In genomic region chr9:121916102-121916501, GRCm38 (mm10) we compare ENCODE assay signal across 19 mouse cellular contexts. TPM values are rescaled to one million over a fixed set of nuclear protein-coding genes. Genes with fewer than 3 reads are reported as not detected.
A peak's percentile ranks its signal among the peaks of the same experiment; 100 is the strongest.
DNase-seq lines count a peak whose midpoint lies in the region; ATAC-seq and TF ChIP-seq lines count a peak whose summit lies in the region.
"Had no signal": no experiment of that assay in that cellular context is flagged by ENCODE, and none has a peak within 500 bp of the region (broad histone marks: within the 10 kb centered on the region; RNA-seq: fewer than 3 reads in every experiment).

Gene Cyp8b1 (minus strand): TSS chr9:121916305.

- 0 out of 2 replicates have a peak, but pooled peaks have one; percentile 29 for ATAC-seq in kidney, postnatal 0 days (replicated peaks; ENCODE audit: low FRiP score, low read depth)
- ATAC-seq in kidney, embryonic 15.5 days (replicated peaks; ENCODE audit: low FRiP score): no peak
- peak; percentile 84 for ATAC-seq in intestine, postnatal 0 days
- peak; percentile 71; the same call in 1 of the 2 replicates for ATAC-seq in stomach, embryonic 15.5 days (ENCODE audit: insufficient read depth, low FRiP score, low read depth)
- ATAC-seq: forebrain, embryonic 15.5 days; midbrain, embryonic 16.5 days had no signal

- WGBS in kidney, postnatal 0 days: 73% methylated on average over 8 of the region's 8 CpGs
- WGBS in kidney, embryonic 15.5 days: 74% methylated on average over 8 of the region's 8 CpGs
- 45% methylated on average over 8 of the region's 8 CpGs for WGBS in intestine, postnatal 0 days
- WGBS in stomach, embryonic 15.5 days: 61% methylated on average over 8 of the region's 8 CpGs

- no peak for TF ChIP-seq CTCF in kidney, postnatal 0 days (IDR thresholded peaks at IDR 0.05; ENCODE audit: low read depth)
- TF ChIP-seq CTCF in intestine, postnatal 0 days (IDR thresholded peaks at IDR 0.05; ENCODE audit: low read depth): peak; percentile 20; the same call in 1 of the 2 replicates
- TF ChIP-seq CTCF in left cerebral cortex, adult 2 months (IDR thresholded peaks at IDR 0.05): no peak

- no peaks in the 10 kb centered on the region for H3K27me3 ChIP-seq in kidney, postnatal 0 days (ENCODE audit: insufficient read depth, low read length)
- peaks cover 3% of the 10 kb centered on the region; the same call in 1 of the 2 replicates for H3K27me3 ChIP-seq in kidney, embryonic 15.5 days
- 0 out of 2 replicates have a peak, but pooled peaks cover 3% of the 10 kb centered on the region for H3K27me3 ChIP-seq in intestine, postnatal 0 days (replicated peaks; ENCODE audit: control insufficient read depth, insufficient read depth, low read length)
- no peaks in the 10 kb centered on the region for H3K27me3 ChIP-seq in stomach, embryonic 15.5 days (replicated peaks)
- H3K27me3 ChIP-seq: forebrain, embryonic 15.5 days; limb, embryonic 13.5 days had no signal

- no peaks in the 10 kb centered on the region for H3K4me1 ChIP-seq in kidney, postnatal 0 days (replicated peaks; ENCODE audit: insufficient read depth, low read length)
- no peaks in the 10 kb centered on the region for H3K4me1 ChIP-seq in kidney, embryonic 15.5 days
- H3K4me1 ChIP-seq in intestine, postnatal 0 days (replicated peaks; ENCODE audit: control insufficient read depth, insufficient read depth, low read length): no peaks in the 10 kb centered on the region
- H3K4me1 ChIP-seq in stomach, embryonic 15.5 days: no peaks in the 10 kb centered on the region
- H3K4me1 ChIP-seq: forebrain, embryonic 15.5 days; heart, embryonic 12.5 days; limb, embryonic 13.5 days had no signal

- no peak within 1 kb of the TSS for H3K4me2 ChIP-seq in kidney, postnatal 0 days (ENCODE audit: low read length)
- no peak within 1 kb of the TSS for H3K4me2 ChIP-seq in kidney, embryonic 15.5 days
- no peak within 1 kb of the TSS; the same call in 1 of the 2 replicates for H3K4me2 ChIP-seq in intestine, postnatal 0 days (replicated peaks; ENCODE audit: low read depth)
- no peak within 1 kb of the TSS for H3K4me2 ChIP-seq in stomach, embryonic 15.5 days
- H3K4me2 ChIP-seq: forebrain, embryonic 15.5 days; heart, embryonic 12.5 days; limb, embryonic 13.5 days had no signal

- no peak within 1 kb of the TSS for H3K4me3 ChIP-seq in kidney, postnatal 0 days (replicated peaks; ENCODE audit: low read depth, low read length)
- no peak within 1 kb of the TSS for H3K4me3 ChIP-seq in kidney, embryonic 15.5 days (replicated peaks)
- no peak within 1 kb of the TSS for H3K4me3 ChIP-seq in intestine, postnatal 0 days (ENCODE audit: low read depth, low read length)
- no peak within 1 kb of the TSS for H3K4me3 ChIP-seq in stomach, embryonic 15.5 days (replicated peaks)
- no peak within 1 kb of the TSS for H3K4me3 ChIP-seq in left cerebral cortex, adult 2 months
- H3K4me3 ChIP-seq: erythroblast, embryonic 14.5 days; forebrain, embryonic 15.5 days; heart, embryonic 12.5 days; limb, embryonic 13.5 days had no signal

- intact Hi-C loops in left cerebral cortex, adult 2 months (cut with DNase I): no loop called here

- H3K36me3 ChIP-seq in kidney, postnatal 0 days (ENCODE audit: insufficient read depth, low read length): no peaks in the 10 kb centered on the region
- H3K36me3 ChIP-seq in kidney, embryonic 15.5 days: no peaks in the 10 kb centered on the region
- H3K36me3 ChIP-seq in intestine, postnatal 0 days (ENCODE audit: control insufficient read depth, insufficient read depth): no peaks in the 10 kb centered on the region
- H3K36me3 ChIP-seq in stomach, embryonic 15.5 days: no peaks in the 10 kb centered on the region
- H3K36me3 ChIP-seq: forebrain, embryonic 15.5 days; heart, embryonic 12.5 days; limb, embryonic 13.5 days had no signal

- DNase-seq in kidney, postnatal 0 days (ENCODE audit: low spot score): no peak
- peak; percentile 78 for DNase-seq in adrenal gland, postnatal 10 days
- no peak for DNase-seq in left cerebral cortex, adult 2 months (ENCODE audit: extremely low spot score in 1 of 2, low spot score in 2 of 2)
- DNase-seq in Muller cell, postnatal 12 days (ENCODE audit: inconsistent ontology term): no peak
- DNase-seq: cerebellum, adult 8-10 months; heart, postnatal 36 days had no signal

- no peak within 1 kb of the TSS for H3K9ac ChIP-seq in kidney, postnatal 0 days (ENCODE audit: low read depth, low read length)
- no peak within 1 kb of the TSS for H3K9ac ChIP-seq in kidney, embryonic 15.5 days
- H3K9ac ChIP-seq in intestine, postnatal 0 days (ENCODE audit: low read depth, low read length): no peak within 1 kb of the TSS
- no peak within 1 kb of the TSS for H3K9ac ChIP-seq in stomach, embryonic 15.5 days
- H3K9ac ChIP-seq: forebrain, embryonic 15.5 days; heart, embryonic 12.5 days; limb, embryonic 13.5 days had no signal

- H3K9me3 ChIP-seq in kidney, postnatal 0 days (replicated peaks; ENCODE audit: low read length): no peaks in the 10 kb centered on the region
- no peaks in the 10 kb centered on the region for H3K9me3 ChIP-seq in kidney, embryonic 15.5 days (replicated peaks)
- H3K9me3 ChIP-seq in intestine, postnatal 0 days (ENCODE audit: control insufficient read depth): no peaks in the 10 kb centered on the region
- H3K9me3 ChIP-seq in stomach, embryonic 15.5 days: no peaks in the 10 kb centered on the region
- H3K9me3 ChIP-seq: forebrain, embryonic 15.5 days; heart, embryonic 12.5 days; limb, embryonic 13.5 days had no signal

- no peak within 1 kb of the TSS for H3K27ac ChIP-seq in kidney, postnatal 0 days
- H3K27ac ChIP-seq in kidney, embryonic 15.5 days: no peak within 1 kb of the TSS
- H3K27ac ChIP-seq in intestine, postnatal 0 days (ENCODE audit: low read depth, low read length): no peak within 1 kb of the TSS
- H3K27ac ChIP-seq in stomach, embryonic 15.5 days: no peak within 1 kb of the TSS
- no peak within 1 kb of the TSS for H3K27ac ChIP-seq in left cerebral cortex, adult 2 months
- H3K27ac ChIP-seq: forebrain, embryonic 15.5 days; limb, embryonic 13.5 days had no signal

RNA-seq across cellular contexts. Expression of gene Cyp8b1, which starts in this region (rescaled TPM):
- polyA plus RNA-seq in kidney, postnatal 0 days (2015; fragmentation: Nextera tagmentation; extraction: Ambion mirVana): not detected in 2 replicates
- 0.10 TPM in 1 of 2 replicates, not detected in the other for polyA plus RNA-seq in kidney, embryonic 15.5 days (2015; fragmentation: Nextera tagmentation; extraction: Ambion mirVana)
- 10 to 100 TPM; 16.2 to 27.8 TPM for total RNA-seq in adrenal gland, postnatal 10 days (2021)
- polyA plus RNA-seq in intestine, postnatal 0 days (2015; fragmentation: Nextera tagmentation; extraction: Ambion mirVana): 2.1 and 3.3 TPM in 2 replicates
- polyA plus RNA-seq in stomach, embryonic 15.5 days (2015; fragmentation: Nextera tagmentation; extraction: Ambion mirVana): 0.15 and 0.35 TPM in 2 replicates
- total RNA-seq in left cerebral cortex, adult 2 months (2021): not detected
- total RNA-seq: common myeloid progenitor, adult 5-6 weeks; gastrocnemius, adult 18-20 months; heart, postnatal 36 days; left cerebral cortex, postnatal 10 days had no signal
- polyA plus RNA-seq: embryonic facial prominence, embryonic 11.5 days; erythroblast, embryonic 14.5 days; forebrain, embryonic 15.5 days; heart, embryonic 12.5 days; limb, embryonic 13.5 days; lung, embryonic 16.5 days; midbrain, embryonic 16.5 days had no signal

Comparison
In these comparisons a context has a peak if more than half of its experiments do, and no peak if none do; other contexts are left out.
1. RNA of gene Cyp8b1 (total RNA-seq): 16.2 to 27.8 TPM in adrenal gland, postnatal 10 days; not detected in left cerebral cortex, adult 2 months; every median in the first group is over 10 times any median in the second.
2. Peak in ATAC-seq in kidney, postnatal 0 days; RNA of the gene not detected or under 1 TPM.
3. Peak in ATAC-seq in stomach, embryonic 15.5 days; RNA of the gene not detected or under 1 TPM.